Mouse (Mus musculus): ENCODE data around the gene Alpk3.
A peak's percentile ranks its signal among the peaks of the same experiment; 100 is the strongest.
"Not testable (repeated sequence)": the region's sequence is repeated elsewhere in the genome, so short reads cannot be mapped to it uniquely, and the experiment has no call there.

Gene Alpk3

GRCm38 (mm10) chr7:81131864-81132263, 74.5 kb downstream of the Alpk3 start:
- no peak for DNase-seq (ENCODE audit: low spot score in 2 of 2)

- no peak for DNase-seq (ENCODE audit: low spot score in 2 of 2)
Measured at GRCm38 (mm10) chr7:81132851-81133279, 75.5 kb downstream of the Alpk3 start.

GRCm38 (mm10) chr7:81133416-81133815, 76.0 kb downstream of the Alpk3 start:
- DNase-seq (ENCODE audit: low spot score in 2 of 2), result no peak

DNA sequence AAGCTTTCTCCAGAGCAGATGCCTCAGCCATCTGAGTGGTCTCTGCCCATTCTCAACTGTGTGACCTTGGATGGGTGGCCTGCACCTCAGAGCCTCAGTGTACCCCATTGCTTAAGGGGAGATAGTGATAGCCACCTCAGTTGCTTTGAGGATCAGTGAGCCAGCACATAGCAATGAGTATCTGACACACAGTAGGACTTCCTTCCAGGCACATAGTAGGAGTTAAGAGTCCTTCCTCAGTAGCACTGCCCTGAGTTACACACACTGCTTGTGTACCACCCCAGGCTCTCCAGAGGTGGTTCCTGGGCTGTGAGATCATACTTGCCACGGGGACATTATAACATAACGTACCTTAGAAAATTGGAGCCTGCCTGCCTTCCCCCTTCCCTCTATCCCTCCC, 76.5 kb downstream of the Alpk3 start:
- no peak for DNase-seq (ENCODE audit: low spot score in 2 of 2)

GRCm38 (mm10) chr7:81134614-81135067, 77.2 kb downstream of the Alpk3 start:
- DNase-seq (ENCODE audit: low spot score in 2 of 2), result no peak

DNA sequence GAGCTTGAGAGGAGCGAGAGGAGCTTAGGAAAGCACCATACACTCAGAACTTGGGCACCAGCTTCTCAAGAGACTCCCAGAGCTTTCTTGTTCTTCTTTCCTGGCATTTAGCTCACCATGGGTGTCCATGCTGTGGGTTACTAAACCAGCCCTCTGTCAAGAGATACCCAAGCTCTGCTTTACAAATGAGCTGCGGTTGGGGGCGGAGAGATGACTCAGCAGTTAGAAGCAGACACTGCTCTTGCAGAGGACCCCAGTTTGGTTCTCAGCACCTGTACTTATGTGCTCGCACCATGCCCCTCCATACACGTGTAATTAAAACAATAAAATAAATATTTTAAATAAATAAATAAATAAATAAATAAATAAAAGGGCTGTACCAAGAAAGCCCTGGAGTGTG, 79.9 kb downstream of the Alpk3 start:
- no peak for DNase-seq (ENCODE audit: low spot score in 2 of 2)

DNA sequence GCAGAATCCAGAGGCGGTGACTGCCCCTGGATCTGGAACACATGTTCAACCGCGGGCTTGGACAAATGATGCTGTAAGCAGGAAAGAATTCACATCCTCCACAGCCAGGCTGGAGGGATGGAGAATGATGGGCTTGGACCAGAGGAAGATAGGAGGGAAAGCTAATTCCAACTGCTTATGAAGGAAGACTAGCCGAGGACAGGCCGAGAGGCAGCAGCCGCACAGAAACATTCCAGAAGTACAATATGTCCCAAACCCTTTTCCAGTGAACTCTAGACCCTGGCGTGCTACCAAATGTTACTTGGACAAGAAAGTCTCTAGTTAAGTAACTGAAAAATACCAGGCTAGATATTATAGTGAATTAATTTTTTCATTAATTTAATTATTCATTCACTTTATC, 81.7 kb downstream of the Alpk3 start:
- no peak for DNase-seq (ENCODE audit: low spot score in 2 of 2)

- no peak for DNase-seq (ENCODE audit: low spot score in 2 of 2)
Measured at GRCm38 (mm10) chr7:81139671-81140404, 82.4 kb downstream of the Alpk3 start.

- no peak for DNase-seq (ENCODE audit: low spot score in 2 of 2)
Measured at GRCm38 (mm10) chr7:81141541-81141940, 84.1 kb downstream of the Alpk3 start.

DNA sequence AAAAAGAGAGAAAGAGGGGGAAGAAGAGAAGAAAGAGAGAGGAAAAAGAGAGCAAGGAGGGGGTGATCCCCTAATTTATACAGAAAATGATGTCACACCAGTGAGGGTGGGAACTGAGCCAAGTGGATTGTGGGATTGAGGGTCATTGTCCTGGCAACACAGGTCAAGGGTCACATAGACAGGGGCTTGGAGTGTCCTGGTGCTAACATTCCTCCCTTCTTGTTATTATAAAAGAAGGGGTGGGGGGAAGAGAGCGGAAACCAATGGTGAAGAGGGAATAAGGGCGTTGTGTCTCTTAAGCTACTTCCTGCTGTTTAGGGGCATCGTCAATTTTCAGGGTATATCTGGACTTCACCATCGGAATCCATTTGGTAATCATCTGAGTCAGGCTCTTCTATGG, 85.7 kb downstream of the Alpk3 start:
- DNase-seq (ENCODE audit: low spot score in 2 of 2), result not testable (repeated sequence)

- DNase-seq (ENCODE audit: low spot score in 2 of 2), result no peak
Measured at GRCm38 (mm10) chr7:81149759-81150158, 92.4 kb downstream of the Alpk3 start.

DNA sequence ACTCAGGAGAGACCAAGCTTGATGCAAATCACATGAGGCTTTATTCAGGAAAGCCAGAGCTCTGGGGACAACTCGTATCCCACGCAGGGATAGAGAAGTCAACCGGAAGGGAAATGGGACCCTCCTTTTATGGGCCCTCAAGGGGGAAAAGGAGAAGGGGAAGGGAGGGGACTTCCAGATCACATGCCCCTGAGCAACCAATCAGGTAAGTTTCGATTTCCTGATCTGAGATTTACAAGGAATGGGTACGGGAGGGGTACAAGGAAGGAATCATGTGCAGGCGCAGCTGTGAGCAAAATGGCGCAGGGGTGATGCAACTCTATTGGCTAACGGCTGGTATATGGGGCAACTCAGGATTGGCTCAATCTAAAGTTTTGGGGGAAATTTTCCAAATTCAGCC, 93.8 kb downstream of the Alpk3 start:
- DNase-seq (ENCODE audit: low spot score in 2 of 2), result no peak

DNA sequence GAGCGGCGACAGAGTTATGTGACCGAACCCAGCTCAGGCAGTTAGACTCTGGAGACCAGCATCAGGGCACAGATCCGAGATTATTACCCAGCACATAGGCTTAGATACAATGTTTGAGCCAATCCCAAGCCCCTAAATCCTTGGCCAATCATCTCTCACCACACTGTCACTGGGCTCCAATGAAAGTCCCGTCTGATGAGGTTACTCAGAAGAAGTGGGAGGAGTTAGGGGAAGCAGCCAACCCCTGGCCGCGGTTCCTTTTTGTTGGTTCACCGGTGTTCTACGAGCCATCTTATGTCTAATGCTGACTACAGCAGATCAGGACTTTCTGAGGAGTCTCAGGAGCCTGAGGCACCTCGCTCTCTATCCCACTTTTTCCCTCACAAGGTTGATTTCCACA, 94.9 kb downstream of the Alpk3 start:
- no peak for DNase-seq (ENCODE audit: low spot score in 2 of 2)

DNA sequence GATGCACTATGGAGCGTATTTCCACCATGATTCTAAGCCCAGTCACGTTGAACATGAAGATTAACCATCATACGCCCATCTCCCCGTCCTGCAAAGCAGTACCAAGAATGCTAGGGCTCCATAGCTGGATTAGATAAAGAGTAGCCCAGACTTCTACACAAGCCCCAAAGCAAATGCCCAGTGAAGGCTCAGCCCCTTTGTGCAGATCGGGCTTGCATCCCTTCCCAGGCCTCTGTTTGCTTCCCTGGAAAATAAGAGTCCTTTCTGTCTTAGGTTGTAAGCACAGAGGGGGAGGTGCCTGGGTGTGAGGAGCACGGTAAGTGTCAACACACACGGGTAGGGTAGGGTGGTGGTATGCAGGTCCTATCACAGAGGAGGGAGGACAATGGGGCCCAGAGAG, 95.4 kb downstream of the Alpk3 start:
- DNase-seq (ENCODE audit: low spot score in 2 of 2), result no peak

GRCm38 (mm10) chr7:81153327-81153726, 95.9 kb downstream of the Alpk3 start:
- no peak for DNase-seq (ENCODE audit: low spot score in 2 of 2)

GRCm38 (mm10) chr7:81154244-81154643, 96.8 kb downstream of the Alpk3 start:
- DNase-seq (ENCODE audit: low spot score in 2 of 2), result not testable (repeated sequence)

- peak; percentile 49 to 78 for DNase-seq (ENCODE audit: low spot score in 2 of 2)
Measured at GRCm38 (mm10) chr7:81154960-81155359, 97.6 kb downstream of the Alpk3 start.

Data from spleen, postnatal 4 days (tissue).